Mouse (Mus musculus) lung, postnatal 0 days (tissue): ENCODE measurements at regions not wholly inside any gene's neighbourhood (a gene's known extent, or its start where the extent isn't known, plus 50 kb on each side); places are given as distances from the start of the nearest gene placed in this dataset.

Experiments
- CTCF ChIP-seq: IDR thresholded peaks from 2 replicates; pipeline ENCODE4 v1.5.1; 2016; ENCODE audit warnings: antibody characterized with exemption, mild to moderate bottlenecking
- EP300 ChIP-seq: IDR thresholded peaks from 2 replicates; pipeline ENCODE4 v1.6.1; 2016; ENCODE audit warnings: antibody characterized with exemption, mild to moderate bottlenecking, control low read depth

GRCm38 (mm10) chr8:15601531-15601930 is 555.7 kb upstream of the BB014433 start:
- TF ChIP-seq EP300 (no peak), CTCF (no peak)
